Mouse (Mus musculus) neutrophil, adult 5-6 weeks (primary cell): Measurements from ENCODE around the gene Papola. TPM values are rescaled to one million over a fixed set of nuclear protein-coding genes. Genes with fewer than 3 reads are reported as not detected.
"Not testable (repeated sequence)": the region's sequence is repeated elsewhere in the genome, so short reads cannot be mapped to it uniquely, and the experiment has no call there.

Source experiments
- ATAC-seq: fragments of 151-379, 151-347 bp; 2 replicates; pipeline ENCODE4 v1.8.0; 2017; ENCODE audit warnings: mild to moderate bottlenecking, moderate TSS enrichment; ENCODE audit not compliant: insufficient number of reproducible peaks, poor library complexity, low FRiP score, severe bottlenecking; ENCODE audit errors: extremely low read depth
- total RNA-seq: library from RNA; stranded (forward); fragments of 200-1000 nt; gene quantifications from 2 replicates; pipeline ENCODE4 v1.2.3, GENCODE M21; 2017

The Papola gene
- total RNA-seq, 1 experiment from 2014 or later, result 226 TPM

- no peak for ATAC-seq
Measured at GRCm38 (mm10) chr12:105789885-105790284, 5.4 kb downstream of the Papola start.

- ATAC-seq, result no peak
Measured at GRCm38 (mm10) chr12:105794896-105795295, 10.4 kb downstream of the Papola start.

GRCm38 (mm10) chr12:105798001-105798400 is 13.5 kb downstream of the Papola start:
- no peak for ATAC-seq

- ATAC-seq, result no peak
Measured at GRCm38 (mm10) chr12:105805790-105806189, 21.3 kb downstream of the Papola start.

- ATAC-seq, result no peak
Measured at GRCm38 (mm10) chr12:105806205-105806604, 21.7 kb downstream of the Papola start.

GRCm38 (mm10) chr12:105807416-105807815 is 22.9 kb downstream of the Papola start:
- no peak for ATAC-seq

- ATAC-seq, result no peak
Measured at GRCm38 (mm10) chr12:105808945-105809344, 24.5 kb downstream of the Papola start.

- ATAC-seq, result no peak
Measured at GRCm38 (mm10) chr12:105810608-105811007, 26.1 kb downstream of the Papola start.

- no peak for ATAC-seq
Measured at GRCm38 (mm10) chr12:105813957-105814356, 29.5 kb downstream of the Papola start.

GRCm38 (mm10) chr12:105823472-105823871 is 39.0 kb downstream of the Papola start:
- no peak for ATAC-seq

GRCm38 (mm10) chr12:105824743-105825142 is 40.2 kb downstream of the Papola start:
- no peak for ATAC-seq

- ATAC-seq, result no peak
Measured at GRCm38 (mm10) chr12:105825266-105825665, 40.8 kb downstream of the Papola start.

GRCm38 (mm10) chr12:105832541-105832940 is 48.0 kb downstream of the Papola start:
- ATAC-seq, result no peak

- no peak for ATAC-seq
Measured at GRCm38 (mm10) chr12:105834926-105835325, 50.4 kb downstream of the Papola start.

- no peak for ATAC-seq
Measured at GRCm38 (mm10) chr12:105835571-105835970, 51.1 kb downstream of the Papola start.

GRCm38 (mm10) chr12:105836196-105836595 is 51.7 kb downstream of the Papola start:
- no peak for ATAC-seq

GRCm38 (mm10) chr12:105839096-105839495 is 54.6 kb downstream of the Papola start:
- ATAC-seq, result no peak

- ATAC-seq, result not testable (repeated sequence)
Measured at GRCm38 (mm10) chr12:105840545-105840944, 56.1 kb downstream of the Papola start.

GRCm38 (mm10) chr12:105843243-105844005 is 58.9 kb downstream of the Papola start:
- ATAC-seq, result no peak

- ATAC-seq, result no peak
Measured at GRCm38 (mm10) chr12:105844406-105844805, 59.9 kb downstream of the Papola start.

GRCm38 (mm10) chr12:105849102-105849501 is 64.6 kb downstream of the Papola start:
- ATAC-seq, result no peak
